Mouse (Mus musculus) lung, embryonic 14.5 days (tissue): ENCODE measurements around the gene Dach2. TPM values are rescaled to one million over a fixed set of nuclear protein-coding genes. Genes with fewer than 3 reads are reported as not detected.

Experiments used
- ATAC-seq: fragments of 200-750 bp; cut with Nextera tagmentation; 2 replicates; pipeline ENCODE4 v1.8.0; 2017; ENCODE audit warnings: mild to moderate bottlenecking, moderate TSS enrichment, moderate library complexity; ENCODE audit not compliant: insufficient read depth
- DNase-seq: peaks from one replicate; pipeline ENCODE4 v3.0.0-alpha.2; 2015
- H3K27ac ChIP-seq: fragments of 300-500 bp; sonication (generic); 2 replicates; pipeline ENCODE4 v1.5.1; 2014; ENCODE audit warnings: low read depth, mild to moderate bottlenecking, moderate library complexity
- H3K27me3 ChIP-seq: fragments of 300-500 bp; sonication (generic); 2 replicates; pipeline ENCODE4 v1.6.1; 2014; ENCODE audit warnings: low read length, control low read depth; ENCODE audit not compliant: insufficient read depth
- H3K36me3 ChIP-seq: fragments of 300-500 bp; sonication (generic); 2 replicates; pipeline ENCODE4 v1.6.1; 2014; ENCODE audit warnings: control low read depth; ENCODE audit not compliant: insufficient read depth
- H3K4me1 ChIP-seq: fragments of 300-500 bp; sonication (generic); 2 replicates; pipeline ENCODE4 v1.6.1; 2014; ENCODE audit warnings: antibody characterized with exemption, control low read depth; ENCODE audit not compliant: insufficient read depth
- H3K4me2 ChIP-seq: fragments of 300-500 bp; sonication (generic); 2 replicates; pipeline ENCODE4 v1.6.1; 2014; ENCODE audit warnings: mild to moderate bottlenecking
- H3K4me3 ChIP-seq: fragments of 300-500 bp; sonication (generic); 2 replicates; pipeline ENCODE4 v1.5.1; 2014; ENCODE audit warnings: low read depth, low read length
- H3K9ac ChIP-seq: fragments of 300-500 bp; sonication (generic); 2 replicates; pipeline ENCODE4 v1.6.1; 2014
- H3K9me3 ChIP-seq: fragments of 300-500 bp; sonication (generic); 2 replicates; pipeline ENCODE4 v1.6.1; 2016; ENCODE audit warnings: low read depth, low read length, control low read depth
- CTCF ChIP-seq: IDR thresholded peaks from 2 replicates; pipeline ENCODE4 v1.5.1; 2016; ENCODE audit warnings: antibody characterized with exemption, low read depth
- WGBS: fragments of 180-500 bp; shearing (Covaris S2); extraction: QIAGEN DNeasy Blood & Tissue Kit; methylation state at CpG from one replicate; pipeline ENCODE4 v1.1.7; 2014; 5-methylcytosine and 5-hydroxymethylcytosine counted together
- polyA plus RNA-seq: library from polyadenylated mRNA; unstranded; fragments of >200 nt; fragmentation: Nextera tagmentation; extraction: Ambion mirVana; gene quantifications from 2 replicates; pipeline ENCODE4 v1.2.1, GENCODE M21; 2014

Gene Dach2
- polyA plus RNA-seq, 1 experiment from 2014 or later: 5.3 TPM

GRCm38 (mm10) chrX:113747122-113747521 lies 449.8 kb downstream of the Dach2 start:
- ATAC-seq (no peak), DNase-seq (no peak)
- H3K4me3 ChIP-seq: no peak overlapping the region
- H3K4me2 ChIP-seq: no peak overlapping the region
- no peaks in the 10 kb centered on the region for H3K9me3 ChIP-seq
- H3K27me3 ChIP-seq: no peaks in the 10 kb centered on the region
- no peak overlapping the region for H3K9ac ChIP-seq
- no peaks in the 10 kb centered on the region for H3K36me3 ChIP-seq
- no peak for TF ChIP-seq CTCF
- H3K27ac ChIP-seq: no peak overlapping the region
- H3K4me1 ChIP-seq: no peaks in the 10 kb centered on the region

GRCm38 (mm10) chrX:113792264-113792663 lies 495.0 kb downstream of the Dach2 start:
- Histone ChIP-seq H3K27me3 (no peaks in the 10 kb centered on the region), H3K36me3 (no peaks in the 10 kb centered on the region), H3K4me1 (no peaks in the 10 kb centered on the region), H3K4me2 (no peak overlapping the region), H3K27ac (no peak overlapping the region), H3K4me3 (no peak overlapping the region), H3K9ac (no peak overlapping the region), H3K9me3 (no peaks in the 10 kb centered on the region)
- 26% methylated on average over 1 of the region's 1 CpGs for WGBS
- TF ChIP-seq CTCF: peak; percentile 22; the same call in 1 of the 2 replicates
- DNase-seq (no peak), ATAC-seq (no peak)

GRCm38 (mm10) chrX:113810369-113810768 lies 513.1 kb downstream of the Dach2 start:
- H3K36me3 ChIP-seq: no peaks in the 10 kb centered on the region
- H3K9me3 ChIP-seq: no peaks in the 10 kb centered on the region
- no peak for TF ChIP-seq CTCF

GRCm38 (mm10) chrX:113826810-113827209 lies 529.5 kb downstream of the Dach2 start:
- H3K27me3 ChIP-seq: no peaks in the 10 kb centered on the region
- no peaks in the 10 kb centered on the region for H3K4me1 ChIP-seq
- H3K9ac ChIP-seq: no peak overlapping the region
- no peaks in the 10 kb centered on the region for H3K36me3 ChIP-seq
- H3K27ac ChIP-seq: no peak overlapping the region
- H3K9me3 ChIP-seq: no peaks in the 10 kb centered on the region
- no peak overlapping the region for H3K4me2 ChIP-seq
- H3K4me3 ChIP-seq: no peak overlapping the region
- DNase-seq (no peak), ATAC-seq (no peak)
- TF ChIP-seq CTCF: no peak
- 64% methylated on average over 1 of the region's 1 CpGs for WGBS

More at GRCm38 (mm10) chrX:113810369-113810768, 513.1 kb downstream of the Dach2 start:
- DNase-seq (no peak), ATAC-seq (no peak)
- H3K27ac ChIP-seq: no peak overlapping the region
- no peak overlapping the region for H3K9ac ChIP-seq
- no peaks in the 10 kb centered on the region for H3K27me3 ChIP-seq
- no peak overlapping the region for H3K4me2 ChIP-seq
- H3K4me1 ChIP-seq: no peaks in the 10 kb centered on the region
- no peak overlapping the region for H3K4me3 ChIP-seq

GRCm38 (mm10) chrX:113833062-113833461 lies 535.8 kb downstream of the Dach2 start:
- peak; percentile 80 for DNase-seq
- Histone ChIP-seq H3K4me1 (no peaks in the 10 kb centered on the region), H3K4me2 (no peak overlapping the region), H3K9me3 (no peaks in the 10 kb centered on the region), H3K27ac (no peak overlapping the region), H3K36me3 (no peaks in the 10 kb centered on the region), H3K4me3 (no peak overlapping the region), H3K9ac (no peak overlapping the region), H3K27me3 (no peaks in the 10 kb centered on the region)
- ATAC-seq: peak; percentile 94
- 57% methylated on average over 1 of the region's 1 CpGs for WGBS
- no peak for TF ChIP-seq CTCF

GRCm38 (mm10) chrX:113867835-113868495 lies 570.7 kb downstream of the Dach2 start:
- Histone ChIP-seq H3K27ac (no peak overlapping the region), H3K9ac (no peak overlapping the region), H3K36me3 (no peaks in the 10 kb centered on the region), H3K4me3 (no peak overlapping the region), H3K9me3 (no peaks in the 10 kb centered on the region), H3K27me3 (no peaks in the 10 kb centered on the region), H3K4me2 (no peak overlapping the region), H3K4me1 (no peaks in the 10 kb centered on the region)
- 39% methylated on average over 2 of the region's 2 CpGs for WGBS
- peak; percentile 49; the same call in 1 of the 2 replicates for ATAC-seq
- DNase-seq: peak; percentile 28
- TF ChIP-seq CTCF: no peak

Other genes starting within 250 kb of the Dach2 start
- 16.2 and 17.9 TPM in 2 replicates for gene Chm, start 112.0 kb upstream of the Dach2 start, polyA plus RNA-seq